Mouse (Mus musculus): ENCODE measurements around the gene Mid1. TPM values are rescaled to one million over a fixed set of nuclear protein-coding genes. Genes with fewer than 3 reads are reported as not detected.
"Not testable (repeated sequence)": the region's sequence is repeated elsewhere in the genome, so short reads cannot be mapped to it uniquely, and the experiment has no call there.

The Mid1 gene
- polyA plus RNA-seq, 1 experiment, result 21.3 TPM

- DNase-seq (ENCODE audit: low spot score), result not testable (repeated sequence)
These were observed 285.5 kb downstream of the Mid1 start for GRCm38 (mm10) chrX:169970546-169970945.

- not testable (repeated sequence) for DNase-seq (ENCODE audit: low spot score)
These were observed 286.6 kb downstream of the Mid1 start for GRCm38 (mm10) chrX:169971562-169971961.

- not testable (repeated sequence) for DNase-seq (ENCODE audit: low spot score)
These were observed 287.1 kb downstream of the Mid1 start for GRCm38 (mm10) chrX:169972131-169972530.

- DNase-seq (ENCODE audit: low spot score), result not testable (repeated sequence)
These were observed 287.9 kb downstream of the Mid1 start for GRCm38 (mm10) chrX:169972791-169973494.

GRCm38 (mm10) chrX:169973806-169974205, 288.8 kb downstream of the Mid1 start:
- DNase-seq (ENCODE audit: low spot score), result not testable (repeated sequence)

GRCm38 (mm10) chrX:169974456-169974855, 289.5 kb downstream of the Mid1 start:
- DNase-seq (ENCODE audit: low spot score), result not testable (repeated sequence)

GRCm38 (mm10) chrX:169974974-169975373, 290.0 kb downstream of the Mid1 start:
- not testable (repeated sequence) for DNase-seq (ENCODE audit: low spot score)

GRCm38 (mm10) chrX:169975681-169976131, 290.7 kb downstream of the Mid1 start:
- DNase-seq (ENCODE audit: low spot score), result not testable (repeated sequence)

GRCm38 (mm10) chrX:169976340-169976739, 291.3 kb downstream of the Mid1 start:
- DNase-seq (ENCODE audit: low spot score), result not testable (repeated sequence)

- DNase-seq (ENCODE audit: low spot score), result not testable (repeated sequence)
These were observed 292.9 kb downstream of the Mid1 start for GRCm38 (mm10) chrX:169977856-169978435.

GRCm38 (mm10) chrX:169978436-169979381, 293.7 kb downstream of the Mid1 start:
- DNase-seq (ENCODE audit: low spot score), result peak; percentile 60

GRCm38 (mm10) chrX:169979461-169980202, 294.6 kb downstream of the Mid1 start:
- peak; percentile 23 for DNase-seq (ENCODE audit: low spot score)

GRCm38 (mm10) chrX:169980203-169980556, 295.2 kb downstream of the Mid1 start:
- not testable (repeated sequence) for DNase-seq (ENCODE audit: low spot score)

GRCm38 (mm10) chrX:169980809-169981289, 295.9 kb downstream of the Mid1 start:
- peak; percentile 25 for DNase-seq (ENCODE audit: low spot score)

- DNase-seq (ENCODE audit: low spot score), result peak; percentile 52
These were observed 296.8 kb downstream of the Mid1 start for GRCm38 (mm10) chrX:169981761-169982181.

- DNase-seq (ENCODE audit: low spot score), result not testable (repeated sequence)
These were observed 297.8 kb downstream of the Mid1 start for GRCm38 (mm10) chrX:169982606-169983400.

GRCm38 (mm10) chrX:169983401-169984165, 298.6 kb downstream of the Mid1 start:
- peak; percentile 27 for DNase-seq (ENCODE audit: low spot score)

GRCm38 (mm10) chrX:169984331-169984730, 299.3 kb downstream of the Mid1 start:
- DNase-seq (ENCODE audit: low spot score), result not testable (repeated sequence)

GRCm38 (mm10) chrX:169984853-169985252, 299.9 kb downstream of the Mid1 start:
- DNase-seq (ENCODE audit: low spot score), result peak; percentile 36
